Mouse (Mus musculus) neutrophil, adult 83 days (primary cell): ENCODE data around the gene Pla2g2e. TPM values are rescaled to one million over a fixed set of nuclear protein-coding genes. Genes with fewer than 3 reads are reported as not detected.

Experiments
- total RNA-seq, 2 experiments: library from RNA; stranded (reverse); gene quantifications; one replicate each; pipeline ENCODE4 v1.2.4; 2023

Pla2g2e gene
- total RNA-seq: not detected

DNA sequence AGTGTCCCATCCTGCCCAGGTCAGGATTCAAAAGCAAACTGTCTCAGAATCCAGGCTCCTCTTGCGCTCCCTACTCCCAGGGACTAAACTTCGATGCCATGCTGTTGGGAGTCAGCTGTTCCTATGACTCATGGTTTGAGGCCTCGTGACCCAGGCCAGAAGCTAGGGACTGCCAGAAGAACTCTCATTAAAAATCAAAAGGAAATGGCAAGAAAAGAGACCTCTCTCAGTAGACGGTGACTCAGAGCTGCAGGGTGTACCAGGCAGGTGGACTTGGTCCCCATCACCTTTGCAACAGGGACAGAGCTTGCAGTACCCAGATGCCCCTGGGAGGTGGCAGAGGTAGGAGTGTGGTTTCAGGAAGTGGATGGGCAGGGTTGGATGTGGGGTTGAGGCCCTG, at the start of gene Pla2g2e:
Pla2g2e (plus strand) TSS at position 212 of the 400 bp plus-strand sequence.

GRCm38 (mm10) chr4:138863344-138863998, 14.3 kb upstream of the Pla2g2e start, which contains the start of gene Pla2g5:
TSS of gene Pla2g5 (minus strand) at chr4:138863482.

GRCm38 (mm10) chr4:138873864-138874263, 3.9 kb upstream of the Pla2g2e start, which contains the start of gene Gm13030:
TSS of gene Gm13030 (minus strand) at chr4:138873964.

DNA sequence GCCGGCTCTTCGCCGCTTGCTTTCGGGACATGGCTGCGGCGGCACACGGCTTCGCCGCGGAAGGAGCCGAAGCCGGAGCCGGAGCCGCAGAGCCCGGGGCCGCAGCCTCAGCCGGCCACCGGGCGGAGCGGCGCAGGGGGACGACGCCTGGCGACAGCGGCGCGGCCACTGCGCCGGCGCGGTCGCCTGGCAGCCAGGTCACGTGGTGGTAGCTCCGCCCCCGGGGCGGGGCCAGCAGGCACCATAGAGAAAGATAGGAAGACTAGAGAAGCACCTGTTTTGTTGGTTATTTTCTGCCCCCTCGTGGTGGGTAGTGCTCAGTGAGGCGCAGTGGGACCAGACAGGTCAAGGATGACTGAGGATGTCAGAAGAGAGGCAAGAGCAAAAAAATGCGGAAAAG, 36.1 kb downstream of the Pla2g2e start, which contains the start of gene Otud3:
Otud3 (minus strand) TSS at position 149 of the 400 bp plus-strand sequence.

Other genes starting within 250 kb of the Pla2g2e start
- not detected for gene Vwa5b1, start 242.1 kb upstream of the Pla2g2e start, total RNA-seq
- not detected for gene Pla2g2c, start 153.2 kb upstream of the Pla2g2e start, total RNA-seq
- not detected for gene Ubxn10, start 140.8 kb upstream of the Pla2g2e start, total RNA-seq
- gene Pla2g2f, start 120.3 kb upstream of the Pla2g2e start, total RNA-seq: not detected
- not detected for gene Pla2g2d, start 102.2 kb upstream of the Pla2g2e start, total RNA-seq
- gene Pla2g5, start 14.5 kb upstream of the Pla2g2e start, total RNA-seq: 1 to 10 TPM; 1.4 to 1.7 TPM
- not detected for gene Gm13030, start 4.0 kb upstream of the Pla2g2e start, total RNA-seq
- 10 to 100 TPM; 18.1 to 18.9 TPM for gene Otud3, start 36.0 kb downstream of the Pla2g2e start, total RNA-seq
- not detected for gene Rnf186, start 89.2 kb downstream of the Pla2g2e start, total RNA-seq
- gene Tmco4, start 94.9 kb downstream of the Pla2g2e start, total RNA-seq: 10 to 100 TPM in 1 of 2 experiments, 1 to 10 TPM in 1; 9.2 to 11.4 TPM
- not detected for gene Htr6, start 197.6 kb downstream of the Pla2g2e start, total RNA-seq
- gene Nbl1, start 215.1 kb downstream of the Pla2g2e start, total RNA-seq: under 1 TPM; 0.75 to 0.82 TPM